Mouse (Mus musculus) megakaryocyte, embryonic 14.5 days (primary cell): ENCODE measurements around the gene Zar1. TPM values are rescaled to one million over a fixed set of nuclear protein-coding genes. Genes with fewer than 3 reads are reported as not detected.
"Not testable (repeated sequence)": the region's sequence is repeated elsewhere in the genome, so short reads cannot be mapped to it uniquely, and the experiment has no call there.

ENCODE experiments used
- H3K27me3 ChIP-seq: replicated peaks from 2 replicates; pipeline ENCODE3; 2012; ENCODE audit warnings: inconsistent platforms
- H3K36me3 ChIP-seq: replicated peaks from 2 replicates; pipeline ENCODE3; 2012; ENCODE audit warnings: low read length, inconsistent platforms, mixed read lengths
- H3K4me1 ChIP-seq: 2 replicates; pipeline ENCODE4 v1.6.1; 2012; ENCODE audit warnings: inconsistent platforms
- H3K4me3 ChIP-seq: replicated peaks from 2 replicates; pipeline ENCODE3; 2012; ENCODE audit warnings: moderate library complexity, mild to moderate bottlenecking, inconsistent platforms
- H3K9me3 ChIP-seq: 2 replicates; pipeline ENCODE4 v1.6.1; 2012; ENCODE audit warnings: inconsistent platforms
- FLI1 ChIP-seq: IDR thresholded peaks from 2 replicates; pipeline ENCODE4 v1.6.1; 2012; ENCODE audit warnings: low read length, inconsistent platforms, mixed read lengths
- GATA1 ChIP-seq: IDR thresholded peaks from 3 replicates; pipeline ENCODE4 v1.6.1; 2012; ENCODE audit warnings: mixed read lengths, low read length, inconsistent platforms, borderline replicate concordance
- polyA plus RNA-seq: library from polyadenylated mRNA; stranded (reverse); fragments of >175 nt; gene quantifications from 2 replicates; pipeline ENCODE4 v1.2.3, GENCODE M21; 2012; ENCODE audit warnings: low replicate concordance; ENCODE audit not compliant: insufficient read depth

Zar1 gene
- polyA plus RNA-seq, 1 experiment = not detected

DNA sequence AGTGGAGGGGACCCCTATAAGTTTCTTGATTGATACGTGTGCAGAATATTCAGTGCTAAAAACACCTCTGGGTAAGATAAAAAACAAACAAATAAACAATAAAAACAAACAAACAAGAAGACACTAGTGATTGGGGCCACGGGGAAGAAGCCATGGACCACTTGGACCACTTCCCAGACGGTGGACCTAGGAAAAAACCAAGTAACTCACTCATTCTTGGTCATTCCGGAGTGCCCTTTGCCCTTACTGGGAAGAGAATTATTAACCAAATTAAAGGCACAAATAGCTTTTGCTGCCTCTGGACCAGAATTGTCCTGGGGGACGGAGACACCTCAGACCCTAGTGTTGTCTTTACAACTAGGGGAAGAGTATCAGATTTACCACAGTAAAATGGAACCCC lies 15.4 kb downstream of the Zar1 start:
- peaks cover 43% of the 10 kb centered on the region for H3K9me3 ChIP-seq
- H3K27me3 ChIP-seq = no peaks in the 10 kb centered on the region
- no peak for TF ChIP-seq GATA1
- TF ChIP-seq FLI1 = no peak
- no peak overlapping the region for H3K4me3 ChIP-seq
- no peaks in the 10 kb centered on the region for H3K36me3 ChIP-seq
- H3K4me1 ChIP-seq = peaks cover 8% of the 10 kb centered on the region

DNA sequence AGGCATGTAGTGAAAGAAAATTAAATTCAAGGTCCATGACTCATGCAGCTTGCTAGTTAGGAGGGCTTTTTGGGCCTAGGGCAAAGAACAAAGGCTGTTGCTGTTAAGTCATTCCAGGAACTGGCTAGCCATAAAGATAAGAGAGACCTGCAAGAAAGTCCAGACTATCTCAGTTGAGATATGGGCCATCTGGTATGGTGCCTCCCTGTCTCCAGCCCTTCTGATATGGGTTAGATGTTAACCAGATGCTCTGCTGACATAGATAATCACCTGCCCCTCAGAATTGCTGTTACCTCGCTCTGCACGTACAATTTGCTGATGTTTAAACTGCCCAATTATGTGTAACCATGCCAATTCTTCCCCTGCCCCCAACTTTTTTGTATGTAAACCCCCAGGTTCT lies 17.9 kb downstream of the Zar1 start:
- not testable (repeated sequence) for H3K27me3 ChIP-seq, H3K4me3 ChIP-seq, H3K36me3 ChIP-seq
- Histone ChIP-seq H3K9me3 (peaks cover 22% of the 10 kb centered on the region), H3K4me1 (peaks cover 17% of the 10 kb centered on the region)

DNA sequence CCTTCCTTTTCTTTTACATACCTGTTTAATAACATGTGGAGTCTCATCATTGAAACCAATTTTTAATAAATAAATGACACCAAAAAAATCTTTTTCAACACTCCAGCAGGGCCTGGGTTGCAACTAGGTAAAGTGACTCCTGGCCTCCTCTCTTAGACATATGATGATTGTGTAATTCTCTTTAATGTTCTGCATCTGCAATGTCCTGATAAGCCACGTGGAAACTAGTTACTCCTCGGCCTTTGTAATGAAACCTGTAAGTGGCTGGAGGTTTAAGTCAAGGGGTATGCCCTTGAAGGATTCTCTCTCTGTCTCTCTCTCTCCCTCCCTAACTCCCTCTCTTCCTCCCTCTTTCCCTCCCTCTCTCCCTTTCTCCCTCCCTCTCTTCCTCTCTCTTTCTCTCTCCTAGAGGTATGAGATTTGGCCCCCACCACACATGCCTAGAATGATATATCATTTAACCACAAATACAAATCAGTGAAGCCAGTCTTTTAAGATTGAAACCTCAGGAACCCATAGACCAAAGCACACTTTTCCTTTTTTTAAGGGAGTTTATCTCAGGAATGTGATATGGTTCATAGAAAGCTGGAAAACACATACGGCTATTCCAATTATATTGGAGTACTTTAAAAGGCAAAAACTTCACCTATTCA lies 20.0 kb downstream of the Zar1 start:
- TF ChIP-seq FLI1 = no peak
- TF ChIP-seq GATA1 = no peak
- no peak overlapping the region for H3K4me3 ChIP-seq
- H3K4me1 ChIP-seq = peaks cover 22% of the 10 kb centered on the region
- H3K9me3 ChIP-seq = 0 out of 2 replicates have a peak, but pooled peaks cover 2% of the 10 kb centered on the region
- peaks cover 4% of the 10 kb centered on the region for H3K36me3 ChIP-seq
- H3K27me3 ChIP-seq = no peaks in the 10 kb centered on the region

DNA sequence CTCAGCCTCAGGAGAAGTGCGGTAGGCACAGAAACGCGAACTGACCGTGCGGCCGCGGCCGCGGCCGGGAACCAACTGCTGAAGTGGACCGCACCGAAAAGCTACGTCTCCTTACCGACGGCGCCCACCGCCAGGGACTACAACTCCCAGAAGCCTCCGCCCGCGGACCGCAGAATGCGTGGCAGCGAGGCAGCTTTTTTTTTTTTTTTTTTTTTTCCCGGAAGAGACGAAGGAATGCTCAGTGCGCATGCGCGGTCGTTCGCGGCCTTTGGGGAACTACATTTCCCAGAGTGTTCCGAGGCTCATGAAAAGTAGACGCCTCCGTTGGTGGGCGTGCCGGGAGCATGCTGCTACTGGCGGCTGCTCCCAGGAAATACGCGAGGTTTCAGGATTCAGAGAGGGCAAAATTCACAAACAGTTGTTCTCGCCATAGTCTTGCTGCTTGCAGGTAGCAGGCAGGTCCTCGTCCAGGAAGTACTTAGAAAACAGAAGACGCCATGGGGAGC lies 21.5 kb downstream of the Zar1 start, which contains the start of gene Nfxl1:
Nfxl1 (minus strand) TSS at position 141 of the 506 bp plus-strand sequence.
- Histone ChIP-seq H3K4me1 (peaks cover 22% of the 10 kb centered on the region), H3K36me3 (peaks cover 19% of the 10 kb centered on the region), H3K27me3 (no peaks in the 10 kb centered on the region), H3K4me3 (peak within 1 kb of the TSS; percentile 99), H3K9me3 (no peaks in the 10 kb centered on the region)
- TF ChIP-seq FLI1 = no peak
- TF ChIP-seq GATA1 = no peak

DNA sequence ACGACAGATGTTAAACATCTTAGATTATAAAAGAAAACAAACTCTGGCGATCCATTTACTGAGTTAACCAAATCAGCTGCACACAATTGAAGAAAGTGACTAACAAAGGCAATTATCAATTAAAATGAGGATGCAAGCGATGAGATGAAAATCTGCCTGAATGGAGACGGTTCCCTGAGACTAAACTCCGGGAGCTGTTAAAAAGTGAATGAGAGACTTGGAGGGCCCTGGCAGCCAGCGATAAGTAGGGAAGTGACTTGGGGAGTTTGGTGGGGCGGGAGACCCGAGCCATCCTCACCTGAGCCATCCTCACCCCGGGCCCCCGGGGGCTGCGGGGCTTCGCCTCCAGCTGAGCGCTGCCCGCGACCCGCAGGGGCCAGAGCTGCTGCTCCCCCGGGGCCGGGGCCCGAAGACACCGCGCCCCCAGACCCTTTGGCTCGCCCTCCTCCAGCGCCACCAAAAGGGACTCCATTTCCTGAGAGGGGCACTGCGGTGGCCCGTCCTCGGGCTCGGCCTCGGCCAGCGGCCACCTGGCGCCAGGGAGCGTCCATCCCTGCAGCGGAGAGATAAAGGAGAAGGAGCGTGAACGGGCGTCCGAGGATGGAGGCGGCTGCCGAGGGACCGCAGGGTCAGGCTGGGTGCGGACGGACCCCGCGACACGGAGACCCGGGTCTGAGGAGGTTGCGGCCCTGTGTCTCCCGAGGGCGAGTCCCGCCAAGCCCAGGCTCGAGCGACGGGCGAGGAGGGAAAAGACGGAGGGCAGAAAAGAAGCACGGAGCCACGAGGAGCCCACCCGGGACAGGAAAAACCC lies 22.1 kb downstream of the Zar1 start:
- Histone ChIP-seq H3K36me3 (peaks cover 26% of the 10 kb centered on the region), H3K4me3 (peak overlapping the region; percentile 99), H3K4me1 (peaks cover 26% of the 10 kb centered on the region), H3K9me3 (no peaks in the 10 kb centered on the region), H3K27me3 (no peaks in the 10 kb centered on the region)
- TF ChIP-seq GATA1 (no peak), FLI1 (no peak)

DNA sequence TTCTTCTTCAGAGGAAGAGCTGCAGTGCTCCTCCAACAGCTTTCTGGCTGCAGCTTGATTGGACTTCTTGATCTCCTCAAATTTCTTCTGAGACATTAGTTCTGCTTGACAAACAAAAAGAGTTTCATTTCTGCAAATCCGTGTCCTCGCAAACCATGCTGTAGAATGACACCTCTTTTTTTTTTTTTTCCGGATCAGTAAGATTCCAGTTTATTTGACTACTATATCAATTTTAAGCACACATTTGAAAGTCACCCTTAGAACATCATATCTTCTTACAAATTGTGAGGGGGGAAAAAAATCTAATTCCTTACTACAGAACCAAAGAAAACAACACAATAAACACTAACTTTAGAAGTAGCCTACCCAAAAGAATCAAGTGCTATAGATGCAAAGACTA lies 24.8 kb downstream of the Zar1 start:
- peaks cover 47% of the 10 kb centered on the region for H3K36me3 ChIP-seq
- no peaks in the 10 kb centered on the region for H3K27me3 ChIP-seq
- H3K9me3 ChIP-seq = no peaks in the 10 kb centered on the region
- peaks cover 22% of the 10 kb centered on the region for H3K4me1 ChIP-seq
- TF ChIP-seq FLI1 = no peak
- no peak for TF ChIP-seq GATA1
- no peak overlapping the region for H3K4me3 ChIP-seq

DNA sequence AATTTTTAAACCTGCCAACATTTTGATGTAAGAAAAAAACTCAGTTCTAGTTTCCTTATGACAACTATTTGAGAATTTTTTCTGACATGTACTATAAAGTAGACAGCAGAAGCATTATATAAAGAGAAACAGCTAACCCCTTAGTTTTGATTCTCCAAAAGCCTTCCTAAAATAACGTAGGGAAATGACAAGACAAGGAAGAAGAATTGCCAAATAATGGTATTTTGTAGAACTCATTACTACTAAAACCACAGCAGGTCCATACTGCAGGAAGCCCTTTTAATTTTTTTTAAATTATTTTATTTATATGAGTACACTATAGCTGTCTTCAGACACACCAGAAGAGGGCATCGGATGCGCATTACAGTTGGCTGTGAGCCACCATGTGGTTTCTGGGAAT lies 29.8 kb downstream of the Zar1 start:
- H3K4me3 ChIP-seq = no peak overlapping the region
- peaks cover 63% of the 10 kb centered on the region for H3K36me3 ChIP-seq
- H3K4me1 ChIP-seq = peaks cover 8% of the 10 kb centered on the region; the same call in 1 of the 2 replicates
- no peaks in the 10 kb centered on the region for H3K27me3 ChIP-seq
- no peaks in the 10 kb centered on the region for H3K9me3 ChIP-seq
- TF ChIP-seq GATA1 = no peak
- TF ChIP-seq FLI1 = no peak

DNA sequence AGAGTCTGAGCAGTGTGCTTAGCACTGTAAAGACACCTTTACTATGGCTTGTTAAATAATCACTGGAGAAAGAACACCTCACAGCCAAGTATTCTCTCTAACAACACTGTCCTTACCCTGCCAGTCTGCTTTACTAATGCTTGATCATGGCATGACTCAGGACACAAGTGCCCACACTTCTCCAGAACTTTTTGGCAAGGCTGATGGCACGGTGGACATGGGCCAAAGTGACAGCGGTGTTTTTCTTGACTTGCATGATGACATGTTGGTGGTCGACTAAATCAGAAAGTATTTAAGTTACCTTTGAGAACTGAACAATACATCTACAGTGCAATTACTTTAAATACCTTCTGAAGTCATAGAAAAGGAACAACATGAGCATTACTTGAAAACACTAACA lies 52.2 kb downstream of the Zar1 start:
- peaks cover 3% of the 10 kb centered on the region; the same call in 1 of the 2 replicates for H3K4me1 ChIP-seq
- H3K36me3 ChIP-seq = peaks cover 73% of the 10 kb centered on the region
- H3K9me3 ChIP-seq = no peaks in the 10 kb centered on the region
- TF ChIP-seq FLI1 (no peak), GATA1 (no peak)
- no peaks in the 10 kb centered on the region for H3K27me3 ChIP-seq
- no peak overlapping the region for H3K4me3 ChIP-seq

Other genes with a start within 250 kb of the Zar1 start
- gene Corin, start 76.8 kb downstream of the Zar1 start, polyA plus RNA-seq = 0.04 TPM in 1 of 2 replicates, not detected in the other
- 1.1 TPM in 1 of 2 replicates, not detected in the other for gene Nfxl1, start 21.6 kb downstream of the Zar1 start, polyA plus RNA-seq
- not detected in 2 replicates for gene Gm5868, start 6.3 kb upstream of the Zar1 start, polyA plus RNA-seq
- gene Cnga1, start 63.0 kb upstream of the Zar1 start, polyA plus RNA-seq = not detected in 2 replicates
- not detected in 2 replicates for gene Nipal1, start 66.5 kb upstream of the Zar1 start, polyA plus RNA-seq
- gene Txk, start 171.5 kb upstream of the Zar1 start, polyA plus RNA-seq = 0.11 TPM in 1 of 2 replicates, not detected in the other